Mouse (Mus musculus): ENCODE data around the gene Foxf1. TPM values are rescaled to one million over a fixed set of nuclear protein-coding genes. Genes with fewer than 3 reads are reported as not detected.

The Foxf1 gene
- polyA plus RNA-seq (2015; fragmentation: Nextera tagmentation; extraction: Ambion mirVana) = 0.13 and 0.19 TPM in 2 replicates

DNA sequence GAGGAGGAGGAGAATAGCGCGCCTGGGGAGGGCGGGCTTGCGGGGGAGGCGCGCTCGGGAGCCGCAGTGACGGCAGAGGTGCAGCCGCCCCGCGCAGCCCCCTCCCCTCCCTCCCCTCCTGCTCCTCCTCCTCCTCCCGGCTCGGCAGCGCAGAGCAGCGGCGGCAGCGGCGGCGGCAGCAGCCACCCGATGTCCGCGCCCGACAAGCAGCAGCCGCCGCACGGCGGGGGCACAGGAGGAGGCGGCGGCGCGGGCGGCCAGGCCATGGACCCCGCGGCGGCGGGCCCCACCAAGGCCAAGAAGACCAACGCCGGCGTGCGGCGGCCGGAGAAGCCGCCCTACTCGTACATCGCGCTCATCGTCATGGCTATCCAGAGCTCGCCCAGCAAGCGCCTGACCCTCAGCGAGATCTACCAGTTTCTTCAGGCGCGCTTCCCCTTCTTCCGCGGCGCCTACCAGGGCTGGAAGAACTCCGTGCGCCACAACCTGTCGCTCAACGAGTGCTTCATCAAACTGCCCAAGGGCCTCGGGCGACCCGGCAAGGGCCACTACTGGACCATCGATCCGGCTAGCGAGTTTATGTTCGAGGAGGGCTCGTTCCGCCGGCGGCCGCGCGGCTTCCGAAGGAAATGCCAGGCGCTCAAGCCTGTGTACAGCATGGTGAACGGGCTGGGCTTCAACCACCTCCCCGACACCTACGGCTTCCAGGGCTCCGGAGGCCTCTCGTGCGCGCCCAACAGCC, at the start of gene Foxf1:
Gene Foxf1, plus strand, starts transcription at position 177 of the 742 bp plus-strand sequence.

DNA sequence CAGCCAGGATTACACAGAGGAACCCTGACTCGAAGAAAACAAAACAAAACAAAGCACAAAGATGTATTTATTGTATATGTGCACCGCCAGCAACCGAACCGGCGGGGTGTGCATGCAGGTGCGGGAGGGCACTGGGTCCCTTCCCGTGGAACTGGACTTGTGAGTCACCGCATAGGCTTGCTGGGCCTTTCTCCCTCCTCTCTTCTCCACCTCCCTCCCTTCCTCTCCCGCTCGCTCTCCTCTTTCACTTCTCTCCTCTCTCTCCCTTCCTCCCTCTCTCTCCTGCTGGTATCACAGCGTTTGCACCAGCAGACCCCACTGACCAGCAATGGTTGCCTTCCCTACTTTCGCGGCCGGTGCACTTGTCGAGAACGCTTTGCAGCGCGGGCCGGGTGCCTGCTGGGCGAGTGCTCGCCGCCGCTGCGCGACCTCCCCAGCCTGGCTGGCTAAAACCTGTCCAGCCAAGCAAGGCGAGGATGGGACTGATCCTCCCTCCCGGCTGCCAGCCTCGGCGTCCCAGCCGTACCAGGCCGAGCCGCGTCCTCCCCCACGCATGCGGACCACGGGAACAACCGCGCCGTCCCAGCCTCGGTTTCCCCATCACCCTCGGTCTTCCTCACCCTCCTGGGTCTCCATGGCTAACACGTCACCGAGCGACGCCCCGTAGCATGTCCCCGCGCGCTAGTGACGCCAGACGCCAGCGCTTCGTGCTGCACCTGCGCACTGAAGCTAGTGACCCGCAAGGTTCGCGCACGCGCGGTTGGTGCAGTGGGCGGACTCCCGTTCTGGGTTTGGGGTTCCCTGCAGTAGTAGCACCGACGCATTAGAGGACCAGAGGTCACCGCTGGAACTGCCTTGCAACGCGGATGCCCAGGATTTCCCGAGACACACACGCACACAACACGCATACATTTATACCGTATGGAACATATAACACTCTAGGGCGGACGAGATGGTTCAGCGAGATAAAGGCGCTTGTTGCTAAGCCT, 23.8 kb downstream of the Foxf1 start, which contains the start of gene Mthfsd:
Gene Mthfsd, minus strand, starts transcription at position 725 of the 989 bp plus-strand sequence.

DNA sequence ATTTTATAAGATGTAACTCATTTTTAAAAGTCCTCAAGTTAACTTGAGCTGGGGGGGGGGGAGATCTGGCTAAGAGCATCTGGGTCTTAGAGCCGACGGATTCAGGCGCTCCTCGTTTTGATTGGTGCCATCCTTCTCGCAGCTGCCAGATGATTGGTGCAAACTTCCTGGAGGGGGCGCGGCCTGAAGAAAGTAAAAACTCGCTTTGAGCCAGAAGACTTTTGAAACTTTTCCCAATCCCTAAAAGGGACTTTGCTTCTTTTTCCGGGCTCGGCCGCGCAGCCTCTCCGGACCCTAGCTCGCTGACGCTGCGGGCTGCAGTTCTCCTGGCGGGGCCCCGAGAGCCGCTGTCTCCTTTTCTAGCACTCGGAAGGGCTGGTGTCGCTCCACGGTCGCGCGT, 31.8 kb downstream of the Foxf1 start, which contains the start of gene Foxc2:
Gene Foxc2, plus strand, starts transcription at position 224 of the 400 bp plus-strand sequence.

DNA sequence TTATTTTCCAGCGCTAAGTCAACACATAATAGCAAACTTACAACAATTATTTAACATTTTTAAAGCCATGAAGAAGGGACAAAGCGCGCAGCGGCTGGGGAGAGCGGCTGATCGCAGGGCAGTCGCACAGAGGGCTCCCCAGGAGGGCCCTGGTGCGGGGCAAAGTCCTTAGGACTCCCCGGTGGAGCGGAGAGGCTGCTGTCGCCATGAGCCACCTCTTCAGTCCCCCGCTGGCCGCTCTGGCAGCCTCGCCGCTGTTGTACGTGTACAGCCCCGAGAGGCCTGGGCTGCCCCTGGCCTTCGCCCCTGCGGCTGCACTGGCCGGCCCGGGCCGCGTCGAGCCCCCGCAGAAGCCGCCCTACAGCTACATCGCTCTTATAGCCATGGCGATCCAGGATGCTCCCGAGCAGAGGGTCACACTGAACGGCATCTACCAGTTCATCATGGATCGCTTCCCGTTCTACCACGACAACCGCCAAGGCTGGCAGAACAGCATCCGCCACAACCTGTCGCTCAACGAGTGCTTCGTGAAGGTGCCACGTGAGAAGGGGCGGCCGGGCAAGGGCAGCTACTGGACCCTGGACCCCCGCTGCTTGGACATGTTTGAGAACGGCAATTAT, 43.7 kb downstream of the Foxf1 start, which contains the start of gene Foxl1:
Gene Foxl1, plus strand, starts transcription at position 185 of the 620 bp plus-strand sequence.

Small RNA genes lying within 50 kb of the gene (microRNA-seq; reads per million reads assigned to microRNA genes)
- gene Gm27530 = 0 reads per million in 2 experiments

Other genes with a start within 250 kb of the Foxf1 start
- gene Mthfsd, start 24.0 kb downstream of the Foxf1 start, polyA plus RNA-seq (2015; fragmentation: Nextera tagmentation; extraction: Ambion mirVana) = 25.9 and 29.9 TPM in 2 replicates
- gene Foxc2, start 31.8 kb downstream of the Foxf1 start, polyA plus RNA-seq (2015; fragmentation: Nextera tagmentation; extraction: Ambion mirVana) = 0.50 and 0.74 TPM in 2 replicates
- gene Foxl1, start 43.6 kb downstream of the Foxf1 start, polyA plus RNA-seq (2015; fragmentation: Nextera tagmentation; extraction: Ambion mirVana) = 0.05 TPM in 1 of 2 replicates, not detected in the other

All from skeletal muscle tissue, postnatal 0 days (tissue).